Mouse (Mus musculus) small intestine, adult 10 weeks (tissue): ENCODE data around the gene Mkln1. TPM values are rescaled to one million over a fixed set of nuclear protein-coding genes. Genes with fewer than 3 reads are reported as not detected.

ENCODE experiments used
- polyA plus RNA-seq: library from polyadenylated mRNA; stranded (reverse); fragments of 350-450 nt; fragmentation: Illumina TruSeq; extraction: RNeasy Lipid Tissue Mini Kit (QIAGEN cat#74804); gene quantifications from one replicate; pipeline ENCODE4 v1.2.3, GENCODE M21; 2014; ENCODE audit warnings: low replicate concordance

Gene Mkln1
- polyA plus RNA-seq, result 613 TPM

GRCm38 (mm10) chr6:31398431-31399205, at the start of gene Mkln1:
Gene Mkln1, plus strand, starts transcription at chr6:31398735.

GRCm38 (mm10) chr6:31563235-31564181, 165.0 kb downstream of the Mkln1 start, which contains the start of gene Podxl:
Gene Podxl, minus strand, starts transcription at chr6:31563981.

Other genes starting within 250 kb of the Mkln1 start
- gene Podxl, start 165.2 kb downstream of the Mkln1 start, polyA plus RNA-seq, result 7.6 TPM